Mouse (Mus musculus) kidney, adult 9 months (tissue): ENCODE results near the gene Ttc28.
"Not testable (repeated sequence)": the region's sequence is repeated elsewhere in the genome, so short reads cannot be mapped to it uniquely, and the experiment has no call there.

ENCODE experiments used
- DNase-seq: peaks from one replicate; pipeline ENCODE4 v3.0.0; 2022

The Ttc28 gene

DNA sequence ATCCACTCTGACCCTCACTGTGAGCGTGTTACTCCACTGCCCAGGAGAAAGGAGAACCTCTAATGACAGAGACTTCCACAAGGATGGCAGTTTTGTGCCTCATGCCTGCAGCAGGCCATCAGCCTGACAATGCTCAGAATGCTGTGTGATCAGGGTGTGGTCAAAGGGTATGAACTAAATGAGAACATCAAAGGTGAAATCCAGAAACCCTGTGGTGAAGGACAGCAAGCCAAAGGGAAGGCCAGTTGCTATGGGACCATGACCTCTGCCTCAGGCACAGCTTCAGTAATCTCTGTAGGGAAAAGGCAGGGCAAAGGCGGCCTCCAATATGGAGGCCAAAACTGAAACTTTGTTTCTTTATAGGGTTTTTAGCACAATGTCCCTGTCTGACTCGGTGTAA lies 372.5 kb downstream of the Ttc28 start:
- no peak for DNase-seq

GRCm38 (mm10) chr5:111254362-111254761 lies 374.8 kb downstream of the Ttc28 start:
- no peak for DNase-seq

GRCm38 (mm10) chr5:111254781-111255180 lies 375.2 kb downstream of the Ttc28 start:
- no peak for DNase-seq

DNA sequence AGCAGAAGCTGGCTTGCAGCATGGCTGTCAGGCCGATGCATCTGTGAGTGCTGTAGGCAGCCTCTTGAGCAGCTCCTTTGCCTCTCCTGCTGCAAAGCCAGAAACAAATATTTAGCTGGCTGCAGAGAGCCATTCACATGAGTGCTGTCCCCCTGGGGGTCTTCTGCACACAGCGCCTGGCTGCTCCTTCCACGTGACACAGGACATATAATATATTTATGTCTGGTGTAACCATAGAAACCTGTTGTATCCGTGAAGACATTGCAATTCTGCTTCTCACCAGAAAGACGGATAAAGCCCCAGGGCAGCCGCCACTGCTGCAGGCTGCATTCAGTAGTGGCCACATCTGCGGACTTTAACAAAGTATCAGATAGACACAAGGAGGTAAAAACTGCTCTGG lies 376.6 kb downstream of the Ttc28 start:
- DNase-seq = no peak

DNA sequence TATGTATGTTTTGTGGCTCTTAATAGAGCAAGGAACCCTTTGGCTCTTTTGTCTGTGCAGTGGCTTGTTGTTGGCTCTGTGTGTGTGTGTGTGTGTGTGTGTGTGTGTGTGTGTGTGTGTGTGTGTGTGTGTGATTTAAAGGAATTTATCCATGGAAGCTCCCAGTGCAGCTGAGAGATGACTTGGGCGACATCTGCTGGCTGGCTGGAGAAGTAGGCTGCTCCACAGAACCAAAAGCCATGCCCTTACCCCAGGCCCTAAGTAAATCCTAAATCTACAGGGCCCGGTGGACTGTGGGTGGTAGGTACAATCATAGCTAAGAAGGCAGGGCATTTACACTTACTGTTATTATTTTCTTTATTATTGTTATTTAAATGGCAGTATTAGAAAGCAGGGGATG lies 377.5 kb downstream of the Ttc28 start:
- peak; percentile 64 for DNase-seq

GRCm38 (mm10) chr5:111261162-111261561 lies 381.6 kb downstream of the Ttc28 start:
- not testable (repeated sequence) for DNase-seq

DNA sequence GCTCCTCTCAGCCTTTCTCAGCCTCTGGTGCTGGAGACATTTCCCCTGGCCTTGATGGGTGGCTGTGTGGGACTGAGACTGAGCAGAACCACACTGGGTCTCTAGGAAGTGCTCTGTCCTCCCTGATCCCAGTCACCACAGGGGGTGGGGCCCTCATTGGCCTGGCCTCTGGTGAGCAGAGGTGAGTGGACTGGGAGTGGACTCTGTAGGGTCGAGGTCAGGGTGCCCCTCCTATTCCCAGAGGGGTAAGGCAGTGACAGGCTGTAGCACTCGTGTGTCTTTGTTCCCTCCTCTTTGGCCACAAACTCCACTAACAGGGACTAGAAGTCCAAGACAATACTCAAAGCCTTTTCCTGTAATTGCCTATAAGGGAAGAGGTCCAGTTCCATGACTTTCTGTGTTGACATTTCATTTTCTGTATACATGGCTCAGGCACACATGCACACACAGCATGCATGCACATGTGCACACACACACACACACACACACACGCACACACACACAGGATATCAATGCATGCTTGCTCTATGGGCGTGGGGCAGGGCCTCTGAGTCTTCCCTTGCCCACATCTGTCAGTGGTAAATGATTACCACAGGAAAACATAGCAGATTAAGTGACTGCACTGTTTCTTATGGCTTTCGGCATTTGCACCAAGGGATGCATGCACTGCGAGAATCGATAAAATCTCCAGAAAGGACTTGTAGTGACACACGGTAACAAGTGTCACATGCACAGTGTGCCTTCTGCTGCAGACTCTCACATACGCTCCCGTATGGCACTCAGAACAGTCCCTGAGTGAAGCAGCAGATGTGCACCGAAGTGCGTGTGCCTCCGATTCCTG lies 382.4 kb downstream of the Ttc28 start:
- DNase-seq = peak; percentile 46

- peak; percentile 51 for DNase-seq
Measured at GRCm38 (mm10) chr5:111262574-111263239, 383.1 kb downstream of the Ttc28 start.

- no peak for DNase-seq
Measured at GRCm38 (mm10) chr5:111263370-111263769, 383.8 kb downstream of the Ttc28 start.

DNA sequence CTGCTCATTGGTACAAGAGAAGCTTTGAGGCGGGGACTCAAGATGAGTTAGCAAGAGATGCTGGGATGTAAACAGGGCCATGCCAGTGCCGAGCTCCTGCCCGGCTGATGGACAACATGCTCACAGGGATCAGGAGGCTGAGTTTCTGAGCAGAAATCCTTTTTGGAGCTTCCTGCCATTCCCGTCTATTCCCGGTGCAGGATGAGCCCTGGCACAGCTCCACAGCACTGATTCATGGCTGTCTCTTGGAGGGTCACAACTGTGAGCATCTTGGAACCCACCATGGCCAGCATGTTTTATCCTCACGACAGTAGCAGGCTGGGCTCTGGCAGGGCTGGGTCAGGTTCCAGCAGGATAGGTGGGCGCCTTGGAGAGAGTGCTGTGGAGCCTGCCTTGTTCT lies 384.9 kb downstream of the Ttc28 start:
- DNase-seq = no peak

GRCm38 (mm10) chr5:111266658-111267057 lies 387.1 kb downstream of the Ttc28 start:
- DNase-seq = no peak

GRCm38 (mm10) chr5:111267100-111267499 lies 387.5 kb downstream of the Ttc28 start:
- DNase-seq = peak; percentile 71

- DNase-seq = no peak
Measured at GRCm38 (mm10) chr5:111268852-111269251, 389.2 kb downstream of the Ttc28 start.

GRCm38 (mm10) chr5:111269613-111270205 lies 390.1 kb downstream of the Ttc28 start:
- DNase-seq = peak; percentile 83

DNA sequence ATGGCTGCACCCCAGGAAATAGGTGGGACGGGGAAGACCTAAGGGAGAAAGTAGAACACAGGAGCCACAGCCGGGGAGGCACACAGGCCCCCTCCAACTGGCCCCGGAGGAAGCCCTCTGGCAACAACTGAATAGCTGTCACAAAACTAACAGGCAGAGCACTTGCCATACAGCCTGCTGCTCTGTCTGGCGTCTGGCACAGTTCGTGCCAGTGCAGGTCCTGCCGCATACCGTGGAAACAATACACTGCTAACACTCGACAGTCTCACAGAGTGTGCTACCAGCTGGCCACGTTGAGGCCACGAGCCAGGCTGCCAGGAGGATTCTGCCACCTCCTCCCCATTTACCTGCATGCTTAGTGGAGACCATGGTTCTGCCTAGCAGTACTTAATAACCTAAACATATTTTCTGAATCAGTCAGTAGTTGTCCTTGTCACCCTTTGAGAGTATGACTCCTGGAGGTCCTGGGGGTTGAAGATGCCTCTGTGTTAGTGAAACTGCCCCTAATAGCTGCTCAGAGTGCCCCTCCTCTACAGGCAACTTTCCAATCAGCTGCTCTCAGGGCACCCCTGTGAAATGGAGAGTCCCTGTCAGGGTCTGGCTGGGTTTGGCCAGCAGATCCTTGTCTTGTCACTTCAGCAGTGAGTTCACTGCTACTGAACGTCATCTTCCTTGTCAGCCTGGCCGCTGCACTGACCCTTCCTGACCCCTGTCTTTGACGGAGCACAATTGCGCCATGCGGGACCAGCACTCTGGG lies 390.8 kb downstream of the Ttc28 start:
- no peak for DNase-seq

GRCm38 (mm10) chr5:111273589-111273988 lies 394.0 kb downstream of the Ttc28 start:
- peak; percentile 91 for DNase-seq

- no peak for DNase-seq
Measured at GRCm38 (mm10) chr5:111274948-111275347, 395.3 kb downstream of the Ttc28 start.

- peak; percentile 73 for DNase-seq
Measured at GRCm38 (mm10) chr5:111284420-111285175, 405.0 kb downstream of the Ttc28 start.

DNA sequence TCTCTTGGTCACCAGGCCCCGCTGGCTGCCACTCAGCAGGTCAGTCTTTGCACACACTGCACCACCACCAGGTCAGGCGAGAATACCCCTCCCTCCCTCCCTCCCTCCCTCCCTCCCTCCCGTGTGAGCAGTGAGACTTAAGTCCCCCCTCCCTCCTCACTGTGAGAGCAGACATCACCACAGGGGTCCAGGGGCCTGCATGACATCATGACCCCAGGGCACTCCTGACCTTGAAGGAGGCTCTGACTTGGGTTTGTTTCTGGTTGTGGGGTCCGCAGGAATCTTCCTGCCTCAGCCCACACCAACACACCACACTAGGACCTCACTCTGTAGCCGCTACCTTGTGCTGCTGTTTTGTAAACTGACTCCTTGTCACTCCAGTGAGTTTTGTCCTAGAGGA lies 408.0 kb downstream of the Ttc28 start:
- no peak for DNase-seq

DNA sequence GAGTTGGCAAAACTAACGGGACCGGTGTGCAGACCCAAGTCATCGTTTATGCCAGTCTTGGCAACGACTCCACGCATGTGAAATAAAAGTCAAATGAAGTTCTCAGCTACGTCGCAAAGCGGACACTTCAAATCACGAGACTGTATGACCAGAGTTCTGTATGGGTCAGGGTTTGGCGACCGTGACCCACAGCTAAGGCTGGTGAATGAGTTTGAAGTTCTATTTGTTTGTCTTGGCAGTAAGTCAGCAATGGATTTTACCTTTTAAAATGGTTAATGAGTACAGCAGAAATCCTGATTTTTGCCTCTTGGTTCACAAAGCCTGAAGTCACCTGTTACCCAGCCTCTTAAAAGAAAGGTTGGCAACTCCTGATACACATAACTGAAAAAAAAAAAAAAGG lies 408.9 kb downstream of the Ttc28 start:
- peak; percentile 90 for DNase-seq

DNA sequence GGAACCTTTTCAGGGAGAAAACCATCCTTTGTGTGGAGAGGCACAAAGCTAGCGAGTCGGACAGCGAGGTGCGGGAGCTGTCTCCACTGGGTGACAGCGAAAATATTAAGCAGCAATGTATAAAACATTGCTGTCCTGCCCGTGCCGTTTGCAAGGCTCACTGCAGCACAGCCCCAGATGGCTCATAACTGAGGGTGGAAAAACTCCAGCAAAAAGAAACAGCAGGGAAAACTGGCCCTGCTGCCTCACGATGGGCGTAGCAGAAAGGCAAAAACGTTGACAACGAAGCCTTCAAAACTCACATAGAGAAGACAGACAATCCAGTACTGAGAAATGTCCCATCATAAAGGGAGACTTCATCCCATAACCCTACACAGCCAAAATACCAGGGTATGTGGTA lies 410.5 kb downstream of the Ttc28 start:
- no peak for DNase-seq

DNA sequence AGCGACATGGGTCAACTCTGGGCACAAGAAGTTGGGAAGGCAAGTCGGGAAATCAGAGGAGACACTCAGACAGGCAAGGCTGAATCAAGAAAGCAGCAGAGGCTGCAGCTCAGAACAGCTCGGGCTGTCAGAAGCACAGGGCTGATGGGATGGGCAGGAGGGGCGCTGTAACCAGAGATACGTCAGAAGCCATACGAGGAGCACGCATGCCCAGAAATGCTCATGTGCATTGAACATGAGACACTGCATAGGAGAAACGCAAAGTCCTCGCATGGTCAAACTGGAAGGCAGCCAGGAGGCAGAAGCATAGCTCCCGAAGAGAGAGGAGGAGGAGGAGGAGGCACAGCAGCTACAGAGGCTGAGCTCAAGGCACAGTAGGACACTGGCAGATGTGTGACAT lies 412.0 kb downstream of the Ttc28 start:
- DNase-seq = no peak
